Mouse (Mus musculus): Measurements from ENCODE around the gene Mtif2. TPM values are rescaled to one million over a fixed set of nuclear protein-coding genes. Genes with fewer than 3 reads are reported as not detected.

Gene Mtif2
- polyA plus RNA-seq (2014; fragmentation: Nextera tagmentation; extraction: Ambion mirVana), result 23.6 and 34.2 TPM in 2 replicates

- Histone ChIP-seq H3K9ac (ENCODE audit: low read depth, low read length) (peak within 1 kb of the TSS; percentile 85), H3K4me1 (ENCODE audit: control insufficient read depth, insufficient read depth, low read length) (peaks cover 8% of the 10 kb centered on the region), H3K4me2 (ENCODE audit: low read depth, low read length) (peak within 1 kb of the TSS; percentile 75), H3K9me3 (ENCODE audit: control insufficient read depth, low read length) (no peaks in the 10 kb centered on the region), H3K27ac (replicated peaks; ENCODE audit: low read depth, low read length) (peak within 1 kb of the TSS; percentile 87), H3K27me3 (replicated peaks; ENCODE audit: control insufficient read depth, insufficient read depth, low read length) (no peaks in the 10 kb centered on the region), H3K4me3 (ENCODE audit: low read depth, low read length) (peak within 1 kb of the TSS; percentile 71), H3K36me3 (ENCODE audit: control insufficient read depth, insufficient read depth, low read length) (peaks cover 12% of the 10 kb centered on the region)
- 4% methylated on average over 47 of the region's 47 CpGs for whole genome bisulfite sequencing
- peak; percentile 94 for ATAC-seq (ENCODE audit: low read depth)
- DNase-seq (ENCODE audit: low spot score), result peak; percentile 92
Observed at GRCm38 (mm10) chr11:29525988-29526794, at the start of gene Mtif2. Gene Mtif2, plus strand, starts transcription at chr11:29526408.

GRCm38 (mm10) chr11:29493135-29493534 lies 33.1 kb upstream of the Mtif2 start:
- WGBS, result 95% methylated on average over 1 of the region's 1 CpGs
- H3K27me3 ChIP-seq (replicated peaks; ENCODE audit: control insufficient read depth, insufficient read depth, low read length), result no peaks in the 10 kb centered on the region
- ATAC-seq (ENCODE audit: low read depth) (no peak), DNase-seq (ENCODE audit: low spot score) (no peak)
- H3K36me3 ChIP-seq (ENCODE audit: control insufficient read depth, insufficient read depth, low read length), result peaks cover 44% of the 10 kb centered on the region
- no peak overlapping the region for H3K4me3 ChIP-seq (ENCODE audit: low read depth, low read length)
- no peak overlapping the region for H3K9ac ChIP-seq (ENCODE audit: low read depth, low read length)
- H3K9me3 ChIP-seq (ENCODE audit: control insufficient read depth, low read length), result no peaks in the 10 kb centered on the region
- no peaks in the 10 kb centered on the region for H3K4me1 ChIP-seq (ENCODE audit: control insufficient read depth, insufficient read depth, low read length)
- no peak overlapping the region for H3K4me2 ChIP-seq (ENCODE audit: low read depth, low read length)
- no peak overlapping the region for H3K27ac ChIP-seq (replicated peaks; ENCODE audit: low read depth, low read length)

DNA sequence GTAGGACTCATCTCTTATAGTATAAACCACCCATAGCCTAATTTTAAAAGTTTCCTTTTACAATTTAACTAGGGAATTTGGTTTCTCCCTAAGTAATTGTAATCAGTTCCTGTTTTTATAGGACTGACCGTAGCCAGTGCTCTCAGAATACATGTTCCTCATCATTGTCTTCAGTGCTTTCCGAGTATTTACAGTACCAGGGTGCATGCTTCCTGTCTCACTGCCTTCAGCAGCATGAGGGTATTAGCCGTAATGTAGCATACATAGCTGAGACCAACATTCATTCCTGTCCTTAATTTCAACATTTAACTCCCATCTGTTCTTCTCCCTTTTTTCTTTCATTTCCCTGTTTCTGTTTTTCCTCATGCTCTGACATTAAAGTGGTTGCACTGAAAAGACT lies 29.2 kb upstream of the Mtif2 start:
- H3K9me3 ChIP-seq (ENCODE audit: control insufficient read depth, low read length), result no peaks in the 10 kb centered on the region
- H3K27me3 ChIP-seq (replicated peaks; ENCODE audit: control insufficient read depth, insufficient read depth, low read length), result no peaks in the 10 kb centered on the region
- no peak overlapping the region for H3K27ac ChIP-seq (replicated peaks; ENCODE audit: low read depth, low read length)
- no peak overlapping the region for H3K4me2 ChIP-seq (ENCODE audit: low read depth, low read length)
- H3K4me1 ChIP-seq (ENCODE audit: control insufficient read depth, insufficient read depth, low read length), result no peaks in the 10 kb centered on the region
- DNase-seq (ENCODE audit: low spot score) (no peak), ATAC-seq (ENCODE audit: low read depth) (no peak)
- H3K36me3 ChIP-seq (ENCODE audit: control insufficient read depth, insufficient read depth, low read length), result peaks cover 44% of the 10 kb centered on the region
- H3K9ac ChIP-seq (ENCODE audit: low read depth, low read length), result no peak overlapping the region
- H3K4me3 ChIP-seq (ENCODE audit: low read depth, low read length), result no peak overlapping the region
- 70% methylated on average over 3 of the region's 3 CpGs for WGBS

DNA sequence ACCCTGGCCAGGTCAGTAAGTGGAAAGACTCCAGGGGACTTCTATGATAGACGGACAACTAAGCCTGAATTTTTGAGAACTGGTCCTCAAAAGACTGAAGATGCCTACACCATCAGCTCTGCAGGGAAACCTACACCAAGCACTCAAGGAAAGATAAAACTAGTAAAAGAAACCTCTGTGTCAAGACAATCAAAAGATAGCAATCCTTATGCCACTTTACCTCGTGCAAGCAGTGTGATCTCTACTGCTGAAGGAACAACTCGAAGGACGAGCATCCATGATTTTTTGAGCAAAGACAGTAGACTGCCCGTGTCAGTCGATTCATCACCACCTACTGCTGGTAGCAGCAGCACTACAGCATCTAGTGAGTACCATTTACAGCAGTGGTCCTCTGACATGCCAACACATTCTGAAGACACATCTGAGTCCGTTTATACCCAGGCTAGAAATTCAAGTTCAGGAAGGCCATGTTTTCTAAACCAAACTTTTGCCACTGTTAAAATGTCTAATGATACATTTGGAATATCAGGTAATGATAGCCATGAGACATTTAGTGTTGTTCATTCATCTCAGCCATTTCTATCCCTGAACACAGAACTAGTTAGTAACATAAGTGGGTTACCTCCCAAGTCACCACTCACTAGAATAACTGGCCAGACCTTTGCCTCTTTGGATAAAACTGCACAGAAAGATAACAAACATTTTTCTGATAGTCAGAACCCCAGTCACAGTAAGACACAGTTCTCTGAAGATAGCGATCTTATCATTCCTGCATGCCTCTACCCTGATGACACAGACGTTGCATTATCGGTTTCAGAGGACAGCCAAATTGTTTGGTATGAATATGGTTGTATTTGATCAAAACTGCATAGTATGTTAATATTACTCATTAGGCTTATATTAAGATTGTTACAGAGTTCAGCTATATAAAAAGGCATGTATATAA lies 22.0 kb upstream of the Mtif2 start:
- Histone ChIP-seq H3K27ac (replicated peaks; ENCODE audit: low read depth, low read length) (no peak overlapping the region), H3K4me1 (ENCODE audit: control insufficient read depth, insufficient read depth, low read length) (no peaks in the 10 kb centered on the region), H3K36me3 (ENCODE audit: control insufficient read depth, insufficient read depth, low read length) (peaks cover 47% of the 10 kb centered on the region), H3K9me3 (ENCODE audit: control insufficient read depth, low read length) (no peaks in the 10 kb centered on the region), H3K9ac (ENCODE audit: low read depth, low read length) (no peak overlapping the region), H3K4me2 (ENCODE audit: low read depth, low read length) (no peak overlapping the region), H3K4me3 (ENCODE audit: low read depth, low read length) (no peak overlapping the region), H3K27me3 (replicated peaks; ENCODE audit: control insufficient read depth, insufficient read depth, low read length) (no peaks in the 10 kb centered on the region)
- ATAC-seq (ENCODE audit: low read depth) (no peak), DNase-seq (ENCODE audit: low spot score) (no peak)
- WGBS, result 88% methylated on average over 10 of the region's 10 CpGs

- Histone ChIP-seq H3K4me2 (ENCODE audit: low read depth, low read length) (no peak overlapping the region), H3K27me3 (replicated peaks; ENCODE audit: control insufficient read depth, insufficient read depth, low read length) (no peaks in the 10 kb centered on the region), H3K4me3 (ENCODE audit: low read depth, low read length) (no peak overlapping the region), H3K9me3 (ENCODE audit: control insufficient read depth, low read length) (no peaks in the 10 kb centered on the region), H3K36me3 (ENCODE audit: control insufficient read depth, insufficient read depth, low read length) (peaks cover 43% of the 10 kb centered on the region), H3K27ac (replicated peaks; ENCODE audit: low read depth, low read length) (no peak overlapping the region), H3K9ac (ENCODE audit: low read depth, low read length) (no peak overlapping the region), H3K4me1 (ENCODE audit: control insufficient read depth, insufficient read depth, low read length) (no peaks in the 10 kb centered on the region)
- WGBS, result 94% methylated on average over 2 of the region's 2 CpGs
- ATAC-seq (ENCODE audit: low read depth), result no peak
- no peak for DNase-seq (ENCODE audit: low spot score)
Observed at GRCm38 (mm10) chr11:29504899-29505625, 21.1 kb upstream of the Mtif2 start.

DNA sequence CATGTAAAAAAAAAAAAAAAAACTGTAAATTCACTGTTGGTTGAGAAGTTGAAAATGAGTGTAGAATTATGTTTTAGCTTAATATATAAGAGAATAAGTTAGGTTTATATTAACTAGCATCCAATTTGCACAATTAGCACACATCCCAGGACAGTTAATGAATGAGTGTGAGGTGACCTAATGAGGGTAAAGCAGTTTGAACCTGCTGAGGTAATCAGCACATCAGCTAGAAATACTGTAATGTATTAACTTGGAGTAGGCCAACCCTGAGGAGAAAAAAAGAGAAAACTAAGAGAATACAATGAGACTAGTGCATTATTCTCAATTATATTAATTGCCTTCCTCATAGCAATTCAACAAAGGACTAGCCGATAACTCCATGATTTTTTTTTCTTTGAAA lies 16.8 kb upstream of the Mtif2 start:
- Histone ChIP-seq H3K4me1 (ENCODE audit: control insufficient read depth, insufficient read depth, low read length) (peaks cover 7% of the 10 kb centered on the region; the same call in 1 of the 2 replicates), H3K27me3 (replicated peaks; ENCODE audit: control insufficient read depth, insufficient read depth, low read length) (no peaks in the 10 kb centered on the region), H3K4me3 (ENCODE audit: low read depth, low read length) (no peak overlapping the region), H3K36me3 (ENCODE audit: control insufficient read depth, insufficient read depth, low read length) (peaks cover 37% of the 10 kb centered on the region), H3K27ac (replicated peaks; ENCODE audit: low read depth, low read length) (no peak overlapping the region), H3K9me3 (ENCODE audit: control insufficient read depth, low read length) (no peaks in the 10 kb centered on the region), H3K4me2 (ENCODE audit: low read depth, low read length) (no peak overlapping the region), H3K9ac (ENCODE audit: low read depth, low read length) (no peak overlapping the region)
- no peak for DNase-seq (ENCODE audit: low spot score)
- WGBS, result 98% methylated on average over 1 of the region's 1 CpGs
- no peak for ATAC-seq (ENCODE audit: low read depth)

DNA sequence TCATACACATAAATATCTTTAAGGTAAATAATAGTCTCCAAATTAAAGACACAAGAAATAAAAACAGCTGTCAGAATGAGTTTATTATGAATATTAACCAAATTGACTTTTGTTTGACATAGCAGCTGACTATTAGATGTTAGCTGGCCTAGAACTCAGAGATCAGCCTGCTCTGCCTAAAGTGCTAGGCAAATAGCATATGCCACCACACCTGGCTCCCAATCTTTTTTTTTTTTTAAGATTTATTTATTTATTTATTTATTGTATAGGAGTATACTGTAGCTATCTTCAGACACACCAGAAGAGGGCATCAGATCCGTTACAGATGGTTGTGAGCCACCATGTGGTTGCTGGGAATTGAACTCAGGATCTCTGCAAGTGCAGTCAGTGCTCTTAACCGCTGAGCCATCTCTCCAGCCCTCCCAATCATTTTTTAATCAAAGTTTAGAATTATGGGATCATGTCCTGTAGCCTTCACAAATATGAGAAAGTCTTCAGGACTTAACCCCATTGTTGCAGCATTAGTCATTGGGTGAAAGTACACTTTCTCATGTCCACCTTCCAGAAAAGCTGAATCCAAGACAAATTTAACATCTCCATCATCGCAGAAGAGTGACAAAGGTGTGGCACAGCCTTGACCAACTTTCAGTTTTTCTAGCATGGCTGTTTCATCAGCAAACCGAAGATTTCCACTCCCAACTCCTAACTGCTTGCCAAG lies 13.2 kb upstream of the Mtif2 start:
- WGBS, result 90% methylated on average over 4 of the region's 4 CpGs
- ATAC-seq (ENCODE audit: low read depth) (no peak), DNase-seq (ENCODE audit: low spot score) (no peak)
- H3K9me3 ChIP-seq (ENCODE audit: control insufficient read depth, low read length), result no peaks in the 10 kb centered on the region
- H3K4me3 ChIP-seq (ENCODE audit: low read depth, low read length), result no peak overlapping the region
- H3K4me2 ChIP-seq (ENCODE audit: low read depth, low read length), result no peak overlapping the region
- no peaks in the 10 kb centered on the region for H3K27me3 ChIP-seq (replicated peaks; ENCODE audit: control insufficient read depth, insufficient read depth, low read length)
- peaks cover 18% of the 10 kb centered on the region for H3K36me3 ChIP-seq (ENCODE audit: control insufficient read depth, insufficient read depth, low read length)
- no peak overlapping the region for H3K9ac ChIP-seq (ENCODE audit: low read depth, low read length)
- H3K4me1 ChIP-seq (ENCODE audit: control insufficient read depth, insufficient read depth, low read length), result peaks cover 7% of the 10 kb centered on the region; the same call in 1 of the 2 replicates
- no peak overlapping the region for H3K27ac ChIP-seq (replicated peaks; ENCODE audit: low read depth, low read length)

GRCm38 (mm10) chr11:29514325-29514681 lies 11.9 kb upstream of the Mtif2 start:
- 19% methylated on average over 10 of the region's 10 CpGs for WGBS
- Histone ChIP-seq H3K4me3 (ENCODE audit: low read depth, low read length) (peak overlapping the region; percentile 56), H3K4me2 (ENCODE audit: low read depth, low read length) (peak overlapping the region; percentile 60), H3K9me3 (ENCODE audit: control insufficient read depth, low read length) (no peaks in the 10 kb centered on the region), H3K4me1 (ENCODE audit: control insufficient read depth, insufficient read depth, low read length) (peaks cover 7% of the 10 kb centered on the region; the same call in 1 of the 2 replicates), H3K36me3 (ENCODE audit: control insufficient read depth, insufficient read depth, low read length) (peaks cover 18% of the 10 kb centered on the region), H3K27me3 (replicated peaks; ENCODE audit: control insufficient read depth, insufficient read depth, low read length) (no peaks in the 10 kb centered on the region), H3K9ac (ENCODE audit: low read depth, low read length) (peak overlapping the region; percentile 66), H3K27ac (replicated peaks; ENCODE audit: low read depth, low read length) (peak overlapping the region; percentile 65)
- peak; percentile 29 for DNase-seq (ENCODE audit: low spot score)
- ATAC-seq (ENCODE audit: low read depth), result no peak; the same call in 1 of the 2 replicates

Data from embryonic facial prominence, embryonic 14.5 days (tissue).